Mouse (Mus musculus): ENCODE data around the gene Mmp8. TPM values are rescaled to one million over a fixed set of nuclear protein-coding genes. Genes with fewer than 3 reads are reported as not detected.

The Mmp8 gene
- polyA plus RNA-seq, 1 experiment from 2014 or later = 1.2 TPM

DNA sequence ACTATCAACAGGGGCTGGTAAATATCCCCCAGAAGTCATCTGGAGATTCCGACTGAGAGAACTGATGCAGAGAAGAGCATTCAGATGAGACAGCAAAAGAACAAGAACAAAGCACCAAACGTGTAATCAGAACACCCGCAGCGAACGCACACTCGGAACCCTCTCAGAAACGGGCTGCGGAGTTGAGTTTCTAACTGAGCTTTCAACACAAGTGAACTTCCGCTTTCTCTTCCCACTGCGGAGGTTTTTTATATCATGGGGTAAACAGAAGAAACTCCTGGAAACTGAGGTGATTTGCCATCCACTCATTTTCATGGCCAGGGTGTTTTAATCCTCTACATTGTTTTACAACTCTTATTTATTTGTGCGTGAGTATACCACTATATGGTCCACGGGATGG lies 47.4 kb downstream of the Mmp8 start:
- no peak for ATAC-seq (replicated peaks; ENCODE audit: extremely low read depth, insufficient read depth, low FRiP score)
- no peaks in the 10 kb centered on the region for H3K4me1 ChIP-seq (ENCODE audit: control insufficient read depth, insufficient read depth, low read length)
- H3K27ac ChIP-seq (ENCODE audit: low read length) = no peak overlapping the region
- H3K36me3 ChIP-seq (ENCODE audit: control insufficient read depth, insufficient read depth) = no peaks in the 10 kb centered on the region
- no peak overlapping the region for H3K4me2 ChIP-seq (ENCODE audit: low read depth, low read length)
- no peak overlapping the region for H3K4me3 ChIP-seq (ENCODE audit: low read length)
- 83% methylated on average over 12 of the region's 12 CpGs for WGBS
- H3K9me3 ChIP-seq (replicated peaks; ENCODE audit: control insufficient read depth, low read length) = 0 out of 2 replicates have a peak, but pooled peaks cover 3% of the 10 kb centered on the region
- no peaks in the 10 kb centered on the region for H3K27me3 ChIP-seq (ENCODE audit: control insufficient read depth, insufficient read depth, low read length)
- H3K9ac ChIP-seq (ENCODE audit: low read length) = no peak overlapping the region

Other genes with a start within 250 kb of the Mmp8 start
- 1.7 and 1.8 TPM in 2 replicates for gene Mmp12, start 214.1 kb upstream of the Mmp8 start, polyA plus RNA-seq (2015; fragmentation: Nextera tagmentation; extraction: Ambion mirVana)
- gene Mmp1b, start 170.4 kb upstream of the Mmp8 start, polyA plus RNA-seq (2015; fragmentation: Nextera tagmentation; extraction: Ambion mirVana) = not detected in 2 replicates
- gene Mmp3, start 112.6 kb upstream of the Mmp8 start, polyA plus RNA-seq (2015; fragmentation: Nextera tagmentation; extraction: Ambion mirVana) = not detected in 2 replicates
- not detected in 2 replicates for gene Mmp10, start 56.1 kb upstream of the Mmp8 start, polyA plus RNA-seq (2015; fragmentation: Nextera tagmentation; extraction: Ambion mirVana)
- not detected in 2 replicates for gene Mmp27, start 12.9 kb downstream of the Mmp8 start, polyA plus RNA-seq (2015; fragmentation: Nextera tagmentation; extraction: Ambion mirVana)
- not detected in 2 replicates for gene Mmp20, start 69.8 kb downstream of the Mmp8 start, polyA plus RNA-seq (2015; fragmentation: Nextera tagmentation; extraction: Ambion mirVana)
- gene Mmp7, start 133.6 kb downstream of the Mmp8 start, polyA plus RNA-seq (2015; fragmentation: Nextera tagmentation; extraction: Ambion mirVana) = not detected in 2 replicates
- 89.0 and 104 TPM in 2 replicates for gene Tmem123, start 205.6 kb downstream of the Mmp8 start, polyA plus RNA-seq (2015; fragmentation: Nextera tagmentation; extraction: Ambion mirVana)

Data from heart, embryonic 16.5 days (tissue).